Mouse (Mus musculus): ENCODE measurements at regions not wholly inside any gene's neighbourhood (a gene's known extent, or its start where the extent isn't known, plus 50 kb on each side); places are given as distances from the start of the nearest gene placed in this dataset.

- Histone ChIP-seq H3K4me1 (ENCODE audit: control insufficient read depth, insufficient read depth, low read length) (no peaks in the 10 kb centered on the region), H3K27ac (ENCODE audit: insufficient read depth, low read depth, low read length) (no peak overlapping the region), H3K4me3 (ENCODE audit: insufficient read depth, low read length) (no peak overlapping the region)
- no peak for TF ChIP-seq POLR2A (IDR thresholded peaks at IDR 0.05; ENCODE audit: borderline replicate concordance, low read depth, low read length)
- no peak for TF ChIP-seq CTCF (IDR thresholded peaks at IDR 0.05; ENCODE audit: low read depth, low read length)
Observed at GRCm38 (mm10) chr12:93011583-93011982, 1162.6 kb upstream of the Sel1l start.

- no peaks in the 10 kb centered on the region for H3K4me1 ChIP-seq (ENCODE audit: control insufficient read depth, insufficient read depth, low read length)
- TF ChIP-seq CTCF (IDR thresholded peaks at IDR 0.05; ENCODE audit: low read depth, low read length) (no peak), POLR2A (IDR thresholded peaks at IDR 0.05; ENCODE audit: borderline replicate concordance, low read depth, low read length) (no peak)
- no peak overlapping the region for H3K27ac ChIP-seq (ENCODE audit: insufficient read depth, low read depth, low read length)
Observed at GRCm38 (mm10) chr12:93006844-93007365, 1157.9 kb upstream of the Sel1l start.

DNA sequence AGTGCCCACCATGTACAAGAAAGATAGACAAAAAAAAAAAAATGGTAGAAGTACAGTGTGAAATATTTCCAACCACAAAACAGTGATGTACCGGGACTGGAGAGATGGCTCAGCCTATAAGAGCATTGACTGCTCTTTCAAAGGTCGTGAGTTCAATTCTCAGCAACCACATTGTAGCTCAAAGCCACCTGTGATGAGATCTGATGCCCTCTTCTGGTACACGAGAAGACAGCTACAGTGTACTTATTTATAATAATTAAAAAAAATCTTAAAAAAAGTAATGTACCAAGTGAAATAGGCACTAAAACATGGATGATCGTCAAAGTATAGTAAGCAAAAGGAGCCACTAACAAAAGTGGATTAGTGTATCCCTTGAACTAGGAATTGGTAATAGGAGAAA is 1154.2 kb upstream of the Sel1l start:
- H3K27ac ChIP-seq (ENCODE audit: insufficient read depth, low read depth, low read length) = no peak overlapping the region
- H3K4me1 ChIP-seq (ENCODE audit: control insufficient read depth, insufficient read depth, low read length) = no peaks in the 10 kb centered on the region
- H3K4me3 ChIP-seq (ENCODE audit: insufficient read depth, low read length) = no peak overlapping the region
- TF ChIP-seq CTCF (IDR thresholded peaks at IDR 0.05; ENCODE audit: low read depth, low read length) = no peak
- no peak for TF ChIP-seq POLR2A (IDR thresholded peaks at IDR 0.05; ENCODE audit: borderline replicate concordance, low read depth, low read length)

More at GRCm38 (mm10) chr12:93006844-93007365, 1157.9 kb upstream of the Sel1l start:
- no peak overlapping the region for H3K4me3 ChIP-seq (ENCODE audit: insufficient read depth, low read length)

GRCm38 (mm10) chr12:92975698-92976097 is 1126.7 kb upstream of the Sel1l start:
- TF ChIP-seq CTCF (IDR thresholded peaks at IDR 0.05; ENCODE audit: low read depth, low read length) = no peak
- no peak for TF ChIP-seq POLR2A (IDR thresholded peaks at IDR 0.05; ENCODE audit: borderline replicate concordance, low read depth, low read length)
- Histone ChIP-seq H3K27ac (ENCODE audit: insufficient read depth, low read depth, low read length) (no peak overlapping the region), H3K4me1 (ENCODE audit: control insufficient read depth, insufficient read depth, low read length) (no peaks in the 10 kb centered on the region), H3K4me3 (ENCODE audit: insufficient read depth, low read length) (no peak overlapping the region)

GRCm38 (mm10) chr12:92944352-92944751 is 1095.4 kb upstream of the Sel1l start:
- Histone ChIP-seq H3K27ac (ENCODE audit: insufficient read depth, low read depth, low read length) (no peak overlapping the region), H3K4me1 (ENCODE audit: control insufficient read depth, insufficient read depth, low read length) (no peaks in the 10 kb centered on the region), H3K4me3 (ENCODE audit: insufficient read depth, low read length) (no peak overlapping the region)
- TF ChIP-seq CTCF (IDR thresholded peaks at IDR 0.05; ENCODE audit: low read depth, low read length) (no peak), POLR2A (IDR thresholded peaks at IDR 0.05; ENCODE audit: borderline replicate concordance, low read depth, low read length) (no peak)

DNA sequence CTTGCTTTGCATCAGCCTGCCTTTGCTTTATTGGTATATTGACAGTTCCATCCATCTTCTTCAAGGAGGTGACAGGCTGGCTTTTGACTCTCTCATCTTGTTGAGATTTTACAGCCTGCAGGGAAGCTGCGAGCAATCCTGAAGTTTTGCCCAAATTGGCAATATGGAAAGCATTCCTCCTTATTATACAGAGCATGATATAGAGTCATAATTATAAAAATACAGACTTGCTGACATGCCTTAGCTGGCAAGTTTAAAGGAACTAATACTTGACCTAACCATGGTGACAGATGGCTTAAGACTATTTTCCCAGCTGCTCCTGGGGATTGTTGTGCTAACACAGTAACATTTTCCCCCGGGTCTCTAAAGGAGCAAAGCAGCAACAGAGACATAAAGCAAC is 1078.6 kb upstream of the Sel1l start:
- Histone ChIP-seq H3K4me3 (ENCODE audit: insufficient read depth, low read length) (no peak overlapping the region), H3K4me1 (ENCODE audit: control insufficient read depth, insufficient read depth, low read length) (peaks cover 11% of the 10 kb centered on the region), H3K27ac (ENCODE audit: insufficient read depth, low read depth, low read length) (no peak overlapping the region)
- no peak for TF ChIP-seq POLR2A (IDR thresholded peaks at IDR 0.05; ENCODE audit: borderline replicate concordance, low read depth, low read length)
- TF ChIP-seq CTCF (IDR thresholded peaks at IDR 0.05; ENCODE audit: low read depth, low read length) = no peak

GRCm38 (mm10) chr12:92926942-92927341 is 1078.0 kb upstream of the Sel1l start:
- TF ChIP-seq POLR2A (IDR thresholded peaks at IDR 0.05; ENCODE audit: borderline replicate concordance, low read depth, low read length) (no peak), CTCF (IDR thresholded peaks at IDR 0.05; ENCODE audit: low read depth, low read length) (no peak)

DNA sequence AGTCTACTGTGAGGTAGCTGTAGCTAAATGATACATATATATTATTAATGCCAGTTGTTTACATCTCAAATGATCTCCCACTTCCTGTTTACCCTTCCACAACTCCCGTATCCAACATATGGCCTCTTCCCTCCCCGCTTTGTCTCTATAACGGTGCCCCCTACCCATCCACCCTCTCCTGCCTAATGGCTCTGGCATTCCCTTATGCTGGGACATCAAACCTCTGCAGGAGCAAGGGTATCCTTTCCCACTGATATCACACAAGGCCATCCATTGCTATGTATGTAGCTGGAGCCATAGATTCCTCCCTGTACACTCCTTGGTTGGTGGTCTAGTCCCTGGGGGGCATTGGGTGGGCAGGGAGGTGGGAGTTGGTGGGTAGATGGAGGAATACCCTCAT is 1071.0 kb upstream of the Sel1l start:
- H3K4me1 ChIP-seq (ENCODE audit: control insufficient read depth, insufficient read depth, low read length) = no peaks in the 10 kb centered on the region
- H3K4me3 ChIP-seq (ENCODE audit: insufficient read depth, low read length) = no peak overlapping the region
- H3K27ac ChIP-seq (ENCODE audit: insufficient read depth, low read depth, low read length) = no peak overlapping the region
- TF ChIP-seq CTCF (IDR thresholded peaks at IDR 0.05; ENCODE audit: low read depth, low read length) (no peak), POLR2A (IDR thresholded peaks at IDR 0.05; ENCODE audit: borderline replicate concordance, low read depth, low read length) (no peak)

More at GRCm38 (mm10) chr12:92926942-92927341, 1078.0 kb upstream of the Sel1l start:
- no peak overlapping the region for H3K4me3 ChIP-seq (ENCODE audit: insufficient read depth, low read length)
- H3K4me1 ChIP-seq (ENCODE audit: control insufficient read depth, insufficient read depth, low read length) = peaks cover 11% of the 10 kb centered on the region
- H3K27ac ChIP-seq (ENCODE audit: insufficient read depth, low read depth, low read length) = no peak overlapping the region

DNA sequence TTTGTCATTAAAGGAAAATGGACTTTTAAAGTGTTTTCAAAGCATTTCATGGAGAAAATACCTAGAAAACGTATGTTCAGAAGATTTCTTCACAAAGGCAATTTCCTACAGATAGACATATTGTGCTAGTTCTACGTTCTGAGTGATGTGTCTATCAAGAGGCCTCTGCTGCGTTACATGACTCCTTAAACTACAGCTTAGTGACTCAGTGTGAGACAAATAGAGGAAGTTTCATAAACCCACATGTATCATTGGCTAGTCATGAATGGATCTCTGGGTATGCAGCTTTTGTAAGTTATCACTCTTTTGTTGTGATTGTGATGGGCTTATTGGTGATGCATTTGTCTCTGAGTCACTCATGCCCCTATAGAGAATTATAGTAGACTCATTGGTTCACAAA is 1067.3 kb upstream of the Sel1l start:
- Histone ChIP-seq H3K4me1 (ENCODE audit: control insufficient read depth, insufficient read depth, low read length) (no peaks in the 10 kb centered on the region), H3K4me3 (ENCODE audit: insufficient read depth, low read length) (no peak overlapping the region), H3K27ac (ENCODE audit: insufficient read depth, low read depth, low read length) (no peak overlapping the region)
- TF ChIP-seq CTCF (IDR thresholded peaks at IDR 0.05; ENCODE audit: low read depth, low read length) (no peak), POLR2A (IDR thresholded peaks at IDR 0.05; ENCODE audit: borderline replicate concordance, low read depth, low read length) (no peak)

- no peak for TF ChIP-seq CTCF (IDR thresholded peaks at IDR 0.05; ENCODE audit: low read depth, low read length)
- no peak for TF ChIP-seq POLR2A (IDR thresholded peaks at IDR 0.05; ENCODE audit: borderline replicate concordance, low read depth, low read length)
- no peak overlapping the region for H3K27ac ChIP-seq (ENCODE audit: insufficient read depth, low read depth, low read length)
- no peaks in the 10 kb centered on the region for H3K4me1 ChIP-seq (ENCODE audit: control insufficient read depth, insufficient read depth, low read length)
- H3K4me3 ChIP-seq (ENCODE audit: insufficient read depth, low read length) = no peak overlapping the region
Observed at GRCm38 (mm10) chr12:92915776-92916175, 1066.8 kb upstream of the Sel1l start.

DNA sequence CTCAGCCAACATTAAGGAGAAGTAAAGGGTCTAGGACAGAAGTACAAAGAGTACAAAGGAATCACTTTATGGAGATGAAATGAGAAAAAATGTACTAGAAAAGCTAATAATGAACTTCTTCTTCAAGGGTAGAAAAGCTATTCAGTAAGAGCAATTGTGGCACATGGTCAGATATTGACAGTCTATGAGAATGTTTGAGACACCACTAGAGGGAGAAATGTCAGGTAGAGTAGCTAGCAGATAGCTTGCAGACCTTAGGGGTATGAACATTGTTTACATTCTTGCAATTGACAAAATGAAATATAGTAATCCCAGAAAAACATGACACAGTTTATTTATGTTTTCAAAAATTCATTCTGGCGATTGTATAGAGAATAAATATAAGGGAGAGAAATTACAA is 1066.2 kb upstream of the Sel1l start:
- TF ChIP-seq POLR2A (IDR thresholded peaks at IDR 0.05; ENCODE audit: borderline replicate concordance, low read depth, low read length) (no peak), CTCF (IDR thresholded peaks at IDR 0.05; ENCODE audit: low read depth, low read length) (no peak)
- H3K4me3 ChIP-seq (ENCODE audit: insufficient read depth, low read length) = no peak overlapping the region
- H3K4me1 ChIP-seq (ENCODE audit: control insufficient read depth, insufficient read depth, low read length) = no peaks in the 10 kb centered on the region
- H3K27ac ChIP-seq (ENCODE audit: insufficient read depth, low read depth, low read length) = no peak overlapping the region
